Mouse (Mus musculus): ENCODE data around the gene Tex37. TPM values are rescaled to one million over a fixed set of nuclear protein-coding genes. Genes with fewer than 3 reads are reported as not detected.

The Tex37 gene
- polyA plus RNA-seq, 1 experiment = not detected

GRCm38 (mm10) chr6:70903689-70904088 lies 15.0 kb downstream of the Tex37 start:
- Histone ChIP-seq H3ac (ENCODE audit: control insufficient read depth, insufficient read length) (no peak overlapping the region), H3K27me3 (ENCODE audit: control insufficient read depth, insufficient read depth, insufficient read length) (no peaks in the 10 kb centered on the region), H3K36me3 (ENCODE audit: control insufficient read depth, insufficient read depth) (no peaks in the 10 kb centered on the region), H3K79me2 (ENCODE audit: control insufficient read depth, insufficient read depth) (no peaks in the 10 kb centered on the region), H3K4me2 (ENCODE audit: low read depth) (no peak overlapping the region), H3K4me3 (no peak overlapping the region)
- no peak for TF ChIP-seq POLR2A (IDR thresholded peaks at IDR 0.05; ENCODE audit: insufficient read length, low read depth)
- no peak for TF ChIP-seq TCF3 (IDR thresholded peaks at IDR 0.05; ENCODE audit: insufficient read length, low read depth)
- no peak for TF ChIP-seq TCF12 (IDR thresholded peaks at IDR 0.05; ENCODE audit: insufficient read depth, poor library complexity, severe bottlenecking)

GRCm38 (mm10) chr6:70899594-70900003 lies 19.1 kb downstream of the Tex37 start:
- no peak overlapping the region for H3K4me3 ChIP-seq
- no peaks in the 10 kb centered on the region for H3K36me3 ChIP-seq (ENCODE audit: control insufficient read depth, insufficient read depth)
- H3K79me2 ChIP-seq (ENCODE audit: control insufficient read depth, insufficient read depth) = no peaks in the 10 kb centered on the region
- H3K4me2 ChIP-seq (ENCODE audit: low read depth) = no peak overlapping the region
- H3ac ChIP-seq (ENCODE audit: control insufficient read depth, insufficient read length) = no peak overlapping the region
- TF ChIP-seq SRF (IDR thresholded peaks at IDR 0.05; ENCODE audit: control insufficient read depth, insufficient read length, low read depth) = no peak
- TF ChIP-seq MYOD1 (IDR thresholded peaks at IDR 0.05; ENCODE audit: control insufficient read depth in 1 of 3, insufficient read length in 2 of 3, low read depth in 2 of 3) = no peak
- no peak for TF ChIP-seq POLR2AphosphoS2 (IDR thresholded peaks at IDR 0.05; ENCODE audit: insufficient read length, low read depth)
- no peak for TF ChIP-seq MAX (IDR thresholded peaks at IDR 0.05; ENCODE audit: low read depth)
- no peak for TF ChIP-seq TCF12 (IDR thresholded peaks at IDR 0.05; ENCODE audit: insufficient read depth, poor library complexity, severe bottlenecking)
- TF ChIP-seq USF1 (IDR thresholded peaks at IDR 0.05; ENCODE audit: low read depth) = no peak
- no peak for TF ChIP-seq TCF3 (IDR thresholded peaks at IDR 0.05; ENCODE audit: insufficient read length, low read depth)
- no peak for TF ChIP-seq REST (IDR thresholded peaks at IDR 0.05; ENCODE audit: insufficient read depth, insufficient read length)
- TF ChIP-seq POLR2A (IDR thresholded peaks at IDR 0.05; ENCODE audit: insufficient read length, low read depth) = no peak
- no peak for TF ChIP-seq E2F4 (IDR thresholded peaks at IDR 0.05; ENCODE audit: insufficient read depth)
- no peak for TF ChIP-seq MYOG (IDR thresholded peaks at IDR 0.05; ENCODE audit: control insufficient read depth in 1 of 3, insufficient read depth in 1 of 3, insufficient read length in 2 of 3, low read depth in 2 of 3)
- no peak for TF ChIP-seq CEBPB (IDR thresholded peaks at IDR 0.05; ENCODE audit: insufficient read depth, poor library complexity, severe bottlenecking)
- no peaks in the 10 kb centered on the region for H3K27me3 ChIP-seq (ENCODE audit: control insufficient read depth, insufficient read depth, insufficient read length)

- H3K4me3 ChIP-seq = no peak overlapping the region
- H3K36me3 ChIP-seq (ENCODE audit: control insufficient read depth, insufficient read depth) = no peaks in the 10 kb centered on the region
- no peaks in the 10 kb centered on the region for H3K79me2 ChIP-seq (ENCODE audit: control insufficient read depth, insufficient read depth)
- no peak for TF ChIP-seq MYOG (IDR thresholded peaks at IDR 0.05; ENCODE audit: control insufficient read depth in 1 of 3, insufficient read depth in 1 of 3, insufficient read length in 2 of 3, low read depth in 2 of 3)
- no peak for TF ChIP-seq POLR2A (IDR thresholded peaks at IDR 0.05; ENCODE audit: insufficient read length, low read depth)
- no peak for TF ChIP-seq MYOD1 (IDR thresholded peaks at IDR 0.05; ENCODE audit: control insufficient read depth in 1 of 3, insufficient read length in 2 of 3, low read depth in 2 of 3)
- no peak for TF ChIP-seq TCF12 (IDR thresholded peaks at IDR 0.05; ENCODE audit: insufficient read depth, poor library complexity, severe bottlenecking)
- no peak for TF ChIP-seq REST (IDR thresholded peaks at IDR 0.05; ENCODE audit: insufficient read depth, insufficient read length)
- no peak for TF ChIP-seq TCF3 (IDR thresholded peaks at IDR 0.05; ENCODE audit: insufficient read length, low read depth)
- TF ChIP-seq E2F4 (IDR thresholded peaks at IDR 0.05; ENCODE audit: insufficient read depth) = no peak
- no peak for TF ChIP-seq POLR2AphosphoS2 (IDR thresholded peaks at IDR 0.05; ENCODE audit: insufficient read length, low read depth)
- TF ChIP-seq CEBPB (IDR thresholded peaks at IDR 0.05; ENCODE audit: insufficient read depth, poor library complexity, severe bottlenecking) = no peak
- TF ChIP-seq USF1 (IDR thresholded peaks at IDR 0.05; ENCODE audit: low read depth) = no peak
- no peak for TF ChIP-seq SRF (IDR thresholded peaks at IDR 0.05; ENCODE audit: control insufficient read depth, insufficient read length, low read depth)
- TF ChIP-seq MAX (IDR thresholded peaks at IDR 0.05; ENCODE audit: low read depth) = no peak
- H3K27me3 ChIP-seq (ENCODE audit: control insufficient read depth, insufficient read depth, insufficient read length) = no peaks in the 10 kb centered on the region
- no peak overlapping the region for H3ac ChIP-seq (ENCODE audit: control insufficient read depth, insufficient read length)
- no peak overlapping the region for H3K4me2 ChIP-seq (ENCODE audit: low read depth)
These were observed 20.6 kb downstream of the Tex37 start for GRCm38 (mm10) chr6:70898166-70898565.

- H3K4me2 ChIP-seq (ENCODE audit: low read depth) = no peak overlapping the region
- H3K4me3 ChIP-seq = no peak overlapping the region
- no peak overlapping the region for H3ac ChIP-seq (ENCODE audit: control insufficient read depth, insufficient read length)
- TF ChIP-seq MYOD1 (IDR thresholded peaks at IDR 0.05; ENCODE audit: control insufficient read depth in 1 of 3, insufficient read length in 2 of 3, low read depth in 2 of 3) = no peak
- TF ChIP-seq MAX (IDR thresholded peaks at IDR 0.05; ENCODE audit: low read depth) = no peak
- no peak for TF ChIP-seq TCF12 (IDR thresholded peaks at IDR 0.05; ENCODE audit: insufficient read depth, poor library complexity, severe bottlenecking)
- TF ChIP-seq POLR2A (IDR thresholded peaks at IDR 0.05; ENCODE audit: insufficient read length, low read depth) = no peak
- TF ChIP-seq TCF3 (IDR thresholded peaks at IDR 0.05; ENCODE audit: insufficient read length, low read depth) = no peak
- TF ChIP-seq REST (IDR thresholded peaks at IDR 0.05; ENCODE audit: insufficient read depth, insufficient read length) = no peak
- TF ChIP-seq CEBPB (IDR thresholded peaks at IDR 0.05; ENCODE audit: insufficient read depth, poor library complexity, severe bottlenecking) = no peak
- H3K27me3 ChIP-seq (ENCODE audit: control insufficient read depth, insufficient read depth, insufficient read length) = no peaks in the 10 kb centered on the region
- H3K36me3 ChIP-seq (ENCODE audit: control insufficient read depth, insufficient read depth) = peaks cover 10% of the 10 kb centered on the region
- no peaks in the 10 kb centered on the region for H3K79me2 ChIP-seq (ENCODE audit: control insufficient read depth, insufficient read depth)
These were observed 30.7 kb downstream of the Tex37 start for GRCm38 (mm10) chr6:70887993-70888392.

GRCm38 (mm10) chr6:70880714-70881304 lies 37.9 kb downstream of the Tex37 start:
- Histone ChIP-seq H3K4me3 (no peak overlapping the region), H3ac (ENCODE audit: control insufficient read depth, insufficient read length) (no peak overlapping the region), H3K36me3 (ENCODE audit: control insufficient read depth, insufficient read depth) (peaks cover 7% of the 10 kb centered on the region), H3K4me2 (ENCODE audit: low read depth) (no peak overlapping the region), H3K27me3 (ENCODE audit: control insufficient read depth, insufficient read depth, insufficient read length) (no peaks in the 10 kb centered on the region), H3K79me2 (ENCODE audit: control insufficient read depth, insufficient read depth) (no peaks in the 10 kb centered on the region)
- TF ChIP-seq MYOD1 (IDR thresholded peaks at IDR 0.05; ENCODE audit: control insufficient read depth in 1 of 3, insufficient read length in 2 of 3, low read depth in 2 of 3) (no peak), REST (IDR thresholded peaks at IDR 0.05; ENCODE audit: insufficient read depth, insufficient read length) (no peak), USF1 (IDR thresholded peaks at IDR 0.05; ENCODE audit: low read depth) (no peak), TCF3 (IDR thresholded peaks at IDR 0.05; ENCODE audit: insufficient read length, low read depth) (no peak), CEBPB (IDR thresholded peaks at IDR 0.05; ENCODE audit: insufficient read depth, poor library complexity, severe bottlenecking) (no peak), SRF (IDR thresholded peaks at IDR 0.05; ENCODE audit: control insufficient read depth, insufficient read length, low read depth) (no peak), E2F4 (IDR thresholded peaks at IDR 0.05; ENCODE audit: insufficient read depth) (no peak)
